Mouse (Mus musculus) ES-CJ7 (cell line): ENCODE data around the gene Znrf1.
A peak's percentile ranks its signal among the peaks of the same experiment; 100 is the strongest.

Experiments used
- DNase-seq: peaks from one replicate; pipeline ENCODE4 v3.0.0; 2011; ENCODE audit warnings: low read depth, low spot score

Gene Znrf1

GRCm38 (mm10) chr8:111533503-111533902 lies 2.4 kb upstream of the Znrf1 start:
- no peak for DNase-seq

GRCm38 (mm10) chr8:111535491-111535890 lies 406 bp upstream of the Znrf1 start:
- DNase-seq, result no peak

GRCm38 (mm10) chr8:111536978-111537764 lies 1.3 kb downstream of the Znrf1 start:
- peak; percentile 47 for DNase-seq

GRCm38 (mm10) chr8:111537765-111538158 lies 1.9 kb downstream of the Znrf1 start:
- no peak for DNase-seq

- DNase-seq, result no peak
Observed at GRCm38 (mm10) chr8:111538194-111538593, 2.3 kb downstream of the Znrf1 start.

GRCm38 (mm10) chr8:111539422-111540076 lies 3.7 kb downstream of the Znrf1 start:
- DNase-seq, result no peak

GRCm38 (mm10) chr8:111543712-111544380 lies 7.9 kb downstream of the Znrf1 start:
- DNase-seq, result peak; percentile 53

GRCm38 (mm10) chr8:111545406-111546156 lies 9.7 kb downstream of the Znrf1 start:
- DNase-seq, result peak; percentile 55

GRCm38 (mm10) chr8:111547144-111547543 lies 11.2 kb downstream of the Znrf1 start:
- DNase-seq, result no peak

GRCm38 (mm10) chr8:111548201-111548600 lies 12.3 kb downstream of the Znrf1 start:
- peak; percentile 62 for DNase-seq

- no peak for DNase-seq
Observed at GRCm38 (mm10) chr8:111550002-111550870, 14.3 kb downstream of the Znrf1 start.

- DNase-seq, result no peak
Observed at GRCm38 (mm10) chr8:111551511-111552130, 15.7 kb downstream of the Znrf1 start.

GRCm38 (mm10) chr8:111561824-111562223 lies 25.9 kb downstream of the Znrf1 start:
- DNase-seq, result no peak

- no peak for DNase-seq
Observed at GRCm38 (mm10) chr8:111562274-111562803, 26.4 kb downstream of the Znrf1 start.

- DNase-seq, result no peak
Observed at GRCm38 (mm10) chr8:111563075-111563474, 27.2 kb downstream of the Znrf1 start.

- no peak for DNase-seq
Observed at GRCm38 (mm10) chr8:111563687-111564086, 27.8 kb downstream of the Znrf1 start.

GRCm38 (mm10) chr8:111564093-111564492 lies 28.2 kb downstream of the Znrf1 start:
- no peak for DNase-seq

- DNase-seq, result no peak
Observed at GRCm38 (mm10) chr8:111565784-111566191, 29.9 kb downstream of the Znrf1 start.

- no peak for DNase-seq
Observed at GRCm38 (mm10) chr8:111566326-111566725, 30.4 kb downstream of the Znrf1 start.

- no peak for DNase-seq
Observed at GRCm38 (mm10) chr8:111567571-111567970, 31.7 kb downstream of the Znrf1 start.
